Mouse (Mus musculus) liver, embryonic 15.5 days (tissue): ENCODE data around the gene 2310030G06Rik. TPM values are rescaled to one million over a fixed set of nuclear protein-coding genes. Genes with fewer than 3 reads are reported as not detected.

Source experiments
- ATAC-seq: fragments of 200-750 bp; cut with Nextera tagmentation; 2 replicates; pipeline ENCODE4 v1.8.0; 2017; ENCODE audit warnings: moderate number of reproducible peaks, mild to moderate bottlenecking, moderate library complexity; ENCODE audit not compliant: insufficient read depth
- H3K27ac ChIP-seq: fragments of 300-500 bp; sonication (generic); replicated peaks from 2 replicates; pipeline ENCODE4 v1.5.1; 2015; ENCODE audit warnings: mild to moderate bottlenecking, inconsistent platforms
- H3K27me3 ChIP-seq: fragments of 300-500 bp; sonication (generic); 2 replicates; pipeline ENCODE4 v1.6.1; 2015; ENCODE audit warnings: mild to moderate bottlenecking, inconsistent platforms
- H3K36me3 ChIP-seq: fragments of 300-500 bp; sonication (generic); replicated peaks from 2 replicates; pipeline ENCODE4 v1.6.1; 2015; ENCODE audit warnings: moderate library complexity, mild to moderate bottlenecking, inconsistent platforms
- H3K4me1 ChIP-seq: fragments of 300-500 bp; sonication (generic); replicated peaks from 2 replicates; pipeline ENCODE4 v1.6.1; 2015; ENCODE audit warnings: inconsistent platforms
- H3K4me2 ChIP-seq: fragments of 300-500 bp; sonication (generic); 2 replicates; pipeline ENCODE4 v1.6.1; 2015; ENCODE audit warnings: moderate library complexity, mild to moderate bottlenecking, inconsistent platforms
- H3K4me3 ChIP-seq: fragments of 300-500 bp; sonication (generic); replicated peaks from 2 replicates; pipeline ENCODE4 v1.5.1; 2015; ENCODE audit warnings: mild to moderate bottlenecking, inconsistent platforms
- H3K9ac ChIP-seq: fragments of 300-500 bp; sonication (generic); 2 replicates; pipeline ENCODE4 v1.6.1; 2015; ENCODE audit warnings: moderate library complexity, mild to moderate bottlenecking, inconsistent platforms
- H3K9me3 ChIP-seq: fragments of 300-500 bp; sonication (generic); replicated peaks from 2 replicates; pipeline ENCODE4 v1.6.1; 2016; ENCODE audit warnings: inconsistent platforms
- WGBS: fragments of 180-500 bp; shearing (Covaris S2); methylation state at CpG from one replicate; pipeline ENCODE4 v1.1.7; 2015; ENCODE audit warnings: mixed read lengths; ENCODE audit not compliant: insufficient replicate concordance; 5-methylcytosine and 5-hydroxymethylcytosine counted together
- polyA plus RNA-seq: library from polyadenylated mRNA; unstranded; fragments of >200 nt; fragmentation: Nextera tagmentation; extraction: Ambion mirVana; gene quantifications from 2 replicates; pipeline ENCODE4 v1.2.1, GENCODE M21; 2015

2310030G06Rik gene
- polyA plus RNA-seq: 3.9 and 4.1 TPM in 2 replicates

DNA sequence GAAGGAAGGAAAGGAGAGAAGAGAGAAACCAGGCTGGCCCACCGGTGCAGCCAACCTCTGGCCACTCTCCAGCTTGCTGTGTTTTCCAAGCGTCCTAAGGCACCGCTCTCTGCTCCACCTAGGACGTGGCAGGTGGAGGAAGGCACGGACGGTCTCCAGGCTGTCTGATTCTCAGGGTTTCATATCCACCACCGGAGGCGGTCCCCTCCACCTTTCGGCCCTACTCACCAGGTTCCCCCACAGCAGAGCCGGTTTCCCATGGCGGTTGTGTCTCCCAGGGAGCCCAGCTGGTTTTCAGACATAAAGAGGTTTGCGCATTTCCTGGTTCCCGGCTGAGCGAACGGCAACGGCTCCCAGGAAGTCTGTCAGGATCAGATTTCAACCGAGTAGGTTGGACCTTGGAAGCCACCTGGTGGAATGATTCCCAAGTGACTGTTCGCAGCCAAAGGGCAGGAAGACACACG is at the start of gene 2310030G06Rik:
TSS of gene 2310030G06Rik (minus strand) at position 323 of the 464 bp plus-strand sequence.
- Histone ChIP-seq H3K9ac (no peak within 1 kb of the TSS), H3K9me3 (no peaks in the 10 kb centered on the region), H3K4me1 (no peaks in the 10 kb centered on the region), H3K27ac (peak within 1 kb of the TSS; percentile 76), H3K36me3 (no peaks in the 10 kb centered on the region), H3K4me3 (peak within 1 kb of the TSS; percentile 48), H3K27me3 (peaks cover 22% of the 10 kb centered on the region), H3K4me2 (peak within 1 kb of the TSS; percentile 50)
- ATAC-seq: peak; percentile 57
- WGBS: 11% methylated on average over 19 of the region's 19 CpGs

DNA sequence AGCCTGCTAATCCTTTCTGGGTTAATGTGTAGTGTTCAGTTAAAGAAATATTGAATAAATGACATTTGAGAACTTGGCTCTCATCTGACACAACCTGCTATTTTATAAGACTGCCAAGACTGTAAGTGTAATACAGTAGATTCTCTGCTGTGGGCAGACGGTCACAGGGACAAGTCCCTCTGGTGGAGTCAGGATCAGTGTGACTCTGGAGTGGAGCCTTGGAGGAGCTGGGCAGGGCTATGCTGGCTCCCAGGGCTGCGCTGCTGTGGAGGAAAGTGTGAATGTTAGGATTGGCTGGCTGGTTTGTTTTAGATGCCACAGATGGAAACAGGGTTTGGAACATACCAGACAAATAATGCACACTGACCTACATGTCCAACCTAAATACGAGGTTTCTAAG is 48.9 kb upstream of the 2310030G06Rik start:
- no peaks in the 10 kb centered on the region for H3K27me3 ChIP-seq
- no peak overlapping the region for H3K9ac ChIP-seq
- no peak overlapping the region for H3K4me3 ChIP-seq
- no peak overlapping the region for H3K27ac ChIP-seq
- ATAC-seq: no peak
- 72% methylated on average over 3 of the region's 3 CpGs for WGBS
- no peaks in the 10 kb centered on the region for H3K9me3 ChIP-seq
- H3K36me3 ChIP-seq: peaks cover 36% of the 10 kb centered on the region
- no peak overlapping the region for H3K4me2 ChIP-seq
- no peaks in the 10 kb centered on the region for H3K4me1 ChIP-seq

DNA sequence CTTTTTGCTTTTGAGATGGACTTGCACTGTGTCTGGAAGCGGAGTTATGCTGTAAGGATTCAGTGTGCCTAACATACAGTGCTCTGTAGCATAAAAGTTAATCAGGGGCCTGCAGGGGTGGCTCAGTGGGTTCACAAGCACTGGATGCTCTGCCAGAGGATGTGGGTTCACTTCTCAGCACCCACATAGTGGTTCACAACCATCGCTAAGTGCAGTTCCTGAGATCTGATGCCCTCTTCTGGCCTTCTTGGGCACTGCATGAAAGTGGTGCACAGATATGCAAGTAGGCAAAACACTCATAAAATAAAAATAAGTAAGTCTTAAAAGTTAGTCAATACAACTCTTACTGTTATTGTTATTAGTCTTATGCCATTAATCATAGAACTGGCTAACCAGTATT is 35.8 kb upstream of the 2310030G06Rik start:
- Histone ChIP-seq H3K27me3 (no peaks in the 10 kb centered on the region), H3K4me3 (no peak overlapping the region), H3K9me3 (no peaks in the 10 kb centered on the region), H3K9ac (no peak overlapping the region), H3K27ac (no peak overlapping the region), H3K4me2 (no peak overlapping the region), H3K36me3 (peaks cover 68% of the 10 kb centered on the region), H3K4me1 (no peaks in the 10 kb centered on the region)
- WGBS: 65% methylated on average over 2 of the region's 2 CpGs
- no peak for ATAC-seq

DNA sequence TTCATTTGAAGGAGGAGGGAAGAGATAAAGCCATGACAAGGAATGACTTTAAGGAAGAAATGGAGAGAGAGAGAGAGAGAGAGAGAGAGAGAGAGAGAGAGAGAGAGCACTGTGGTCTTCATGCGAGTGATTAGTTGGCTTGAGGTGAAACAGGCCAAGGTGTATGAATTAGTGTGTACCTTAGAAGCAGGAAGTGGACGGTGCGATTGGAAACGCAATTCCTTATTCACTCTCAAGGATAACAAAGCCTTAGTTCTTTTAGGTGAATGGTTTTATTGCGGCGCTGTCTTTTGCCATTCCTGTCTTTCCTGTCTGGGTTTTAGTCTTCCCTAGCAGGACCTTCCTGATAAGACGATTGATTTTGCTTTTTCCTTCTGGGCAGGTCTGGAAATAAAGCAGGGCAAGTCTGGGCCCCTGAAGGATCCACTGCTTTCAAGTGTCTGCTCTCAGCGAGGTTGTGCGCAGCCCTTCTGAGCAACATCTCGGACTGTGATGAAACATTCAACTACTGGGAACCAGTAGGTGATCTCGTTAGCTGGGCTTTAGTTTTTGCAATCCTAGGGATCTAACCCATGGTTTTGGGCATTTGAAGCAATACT is 29.9 kb upstream of the 2310030G06Rik start:
- Histone ChIP-seq H3K4me2 (peak overlapping the region; percentile 92), H3K27ac (no peak overlapping the region; the same call in 1 of the 2 replicates), H3K36me3 (peaks cover 37% of the 10 kb centered on the region), H3K4me1 (peaks cover 40% of the 10 kb centered on the region), H3K4me3 (peak overlapping the region; percentile 88), H3K27me3 (no peaks in the 10 kb centered on the region), H3K9me3 (no peaks in the 10 kb centered on the region), H3K9ac (peak overlapping the region; percentile 92)
- ATAC-seq: no peak
- 49% methylated on average over 11 of the region's 11 CpGs for WGBS

GRCm38 (mm10) chr9:50775662-50776126 is 29.4 kb upstream of the 2310030G06Rik start:
- Histone ChIP-seq H3K4me2 (peak overlapping the region; percentile 92), H3K27me3 (no peaks in the 10 kb centered on the region), H3K9ac (peak overlapping the region; percentile 92), H3K9me3 (no peaks in the 10 kb centered on the region), H3K4me1 (peaks cover 40% of the 10 kb centered on the region), H3K36me3 (peaks cover 31% of the 10 kb centered on the region), H3K27ac (peak overlapping the region; percentile 78), H3K4me3 (peak overlapping the region; percentile 88)
- ATAC-seq: peak; percentile 45
- WGBS: under 1% methylated on average over 30 of the region's 30 CpGs

DNA sequence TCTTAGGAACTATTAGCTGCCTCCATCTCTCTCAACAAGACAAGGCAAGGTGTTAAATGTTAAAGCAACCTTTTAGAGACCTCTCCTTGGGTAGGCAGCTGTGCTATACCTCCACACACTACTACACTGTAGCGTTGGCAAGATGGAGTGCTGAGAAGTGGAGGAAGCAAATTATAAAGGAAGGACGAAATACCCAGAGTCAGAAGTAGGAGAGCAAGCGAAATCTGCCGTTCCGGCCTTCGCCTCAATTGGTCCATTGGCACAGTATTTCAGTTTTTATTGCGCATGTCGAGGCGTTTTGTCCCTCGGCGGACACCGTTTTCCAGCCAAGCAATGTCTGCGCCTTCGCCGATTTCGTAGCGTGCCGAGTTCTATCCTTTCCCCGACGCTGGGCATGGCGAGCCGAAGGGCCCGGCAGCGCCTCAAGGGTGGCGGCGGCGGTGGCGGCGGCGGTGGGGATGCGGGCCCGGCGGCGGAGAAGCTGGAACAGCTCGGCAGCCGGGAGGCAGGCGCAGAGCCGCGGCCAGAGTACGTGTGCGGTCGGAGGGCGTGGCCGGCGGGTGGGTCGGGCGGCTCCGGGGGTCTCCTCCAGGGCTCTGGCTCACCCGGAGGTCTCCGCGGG is 28.8 kb upstream of the 2310030G06Rik start, which contains the start of the genes Alg9 and 1110032A03Rik:
TSS of gene Alg9 (plus strand) at position 29 of the 622 bp plus-strand sequence.
TSS of gene 1110032A03Rik (minus strand) at position 530 of the 622 bp plus-strand sequence.
- Histone ChIP-seq H3K9ac (peak within 1 kb of the TSS; percentile 92), H3K27ac (peak within 1 kb of the TSS; percentile 78), H3K27me3 (no peaks in the 10 kb centered on the region), H3K36me3 (peaks cover 25% of the 10 kb centered on the region), H3K4me1 (peaks cover 40% of the 10 kb centered on the region), H3K9me3 (no peaks in the 10 kb centered on the region), H3K4me3 (peak within 1 kb of the TSS; percentile 88), H3K4me2 (peak within 1 kb of the TSS; percentile 92)
- ATAC-seq: peak; percentile 72
- 1% methylated on average over 50 of the region's 51 CpGs for whole genome bisulfite sequencing

DNA sequence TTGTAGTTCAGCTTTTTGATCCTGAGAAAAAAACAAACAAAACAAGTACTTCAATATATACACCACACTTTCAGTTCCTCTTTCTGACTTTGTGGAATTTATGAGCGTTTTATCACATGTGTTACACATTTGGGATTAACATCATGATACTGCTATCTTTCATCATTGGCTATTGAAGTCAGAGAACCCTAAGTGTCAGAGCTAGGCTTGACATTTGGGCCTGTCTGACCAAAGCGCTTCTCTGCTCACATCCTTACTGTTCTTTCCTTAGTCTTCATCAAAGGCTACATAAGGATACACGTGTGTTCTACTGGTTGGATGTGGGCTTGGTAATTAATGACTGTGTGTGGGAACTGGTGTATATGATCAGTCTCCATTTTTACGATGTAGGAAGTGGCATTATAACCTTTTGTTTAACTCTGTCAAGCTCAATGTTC is 27.7 kb upstream of the 2310030G06Rik start:
- H3K9ac ChIP-seq: no peak overlapping the region

GRCm38 (mm10) chr9:50770011-50770410 is 23.7 kb upstream of the 2310030G06Rik start:
- ATAC-seq: no peak
- peaks cover 12% of the 10 kb centered on the region for H3K36me3 ChIP-seq
- H3K4me1 ChIP-seq: peaks cover 51% of the 10 kb centered on the region
- H3K27me3 ChIP-seq: no peaks in the 10 kb centered on the region
- no peaks in the 10 kb centered on the region for H3K9me3 ChIP-seq
- no peak overlapping the region for H3K4me2 ChIP-seq
- no peak overlapping the region for H3K9ac ChIP-seq
- 73% methylated on average over 2 of the region's 2 CpGs for WGBS
- peak overlapping the region; percentile 19; the same call in 1 of the 2 replicates for H3K27ac ChIP-seq
- H3K4me3 ChIP-seq: no peak overlapping the region

More for the DNA sequence above, 27.7 kb upstream of the 2310030G06Rik start:
- Histone ChIP-seq H3K4me2 (peak overlapping the region; percentile 92), H3K27ac (peak overlapping the region; percentile 55), H3K4me1 (peaks cover 50% of the 10 kb centered on the region), H3K9me3 (no peaks in the 10 kb centered on the region), H3K4me3 (peak overlapping the region; percentile 88; the same call in 1 of the 2 replicates), H3K27me3 (no peaks in the 10 kb centered on the region), H3K36me3 (peaks cover 16% of the 10 kb centered on the region)
- 43% methylated on average over 4 of the region's 4 CpGs for WGBS
- ATAC-seq: no peak

- WGBS: 3% methylated on average over 59 of the region's 59 CpGs
- ATAC-seq: peak; percentile 97
- H3K27me3 ChIP-seq: no peaks in the 10 kb centered on the region
- H3K4me2 ChIP-seq: peak within 1 kb of the TSS; percentile 85
- peaks cover 12% of the 10 kb centered on the region for H3K36me3 ChIP-seq
- H3K4me1 ChIP-seq: peaks cover 35% of the 10 kb centered on the region
- H3K9ac ChIP-seq: peak within 1 kb of the TSS; percentile 78
- H3K9me3 ChIP-seq: no peaks in the 10 kb centered on the region
- H3K27ac ChIP-seq: peak within 1 kb of the TSS; percentile 96
- peak within 1 kb of the TSS; percentile 83 for H3K4me3 ChIP-seq
Observed at GRCm38 (mm10) chr9:50768107-50769002, 22.0 kb upstream of the 2310030G06Rik start, which contains the start of gene Fdxacb1. Gene Fdxacb1, plus strand, starts transcription at chr9:50768236.

DNA sequence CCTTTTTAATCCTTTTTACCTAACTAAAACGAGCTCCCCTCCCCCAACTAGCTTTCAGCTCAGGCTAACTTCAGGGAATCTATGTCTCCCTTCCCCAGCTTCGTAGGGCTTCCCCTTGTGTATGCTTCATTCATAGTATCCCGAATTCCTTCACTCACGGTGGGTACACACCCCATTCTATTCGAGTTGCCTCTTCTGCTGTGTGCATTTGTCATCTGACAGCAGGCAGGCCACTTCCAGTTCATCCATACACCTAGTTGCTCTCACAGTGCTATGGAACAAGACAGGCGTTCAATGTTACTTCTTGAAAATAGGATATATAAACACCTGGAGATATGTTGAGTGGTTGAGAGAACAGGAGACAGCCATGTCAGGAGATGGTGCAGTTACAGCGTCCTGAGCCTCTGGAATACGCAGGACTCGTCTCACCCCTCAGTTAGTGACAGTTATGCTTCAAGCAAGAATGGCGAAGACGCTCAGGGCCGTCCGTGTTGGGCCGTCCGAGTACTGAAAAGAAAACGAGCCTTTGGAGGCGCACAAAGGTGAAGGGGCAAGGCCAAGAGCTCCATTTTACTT is 21.3 kb upstream of the 2310030G06Rik start:
- peak overlapping the region; percentile 85 for H3K4me2 ChIP-seq
- WGBS: 5% methylated on average over 17 of the region's 17 CpGs
- peaks cover 10% of the 10 kb centered on the region for H3K36me3 ChIP-seq
- peaks cover 28% of the 10 kb centered on the region for H3K4me1 ChIP-seq
- H3K9me3 ChIP-seq: no peaks in the 10 kb centered on the region
- peak overlapping the region; percentile 83 for H3K4me3 ChIP-seq
- H3K27ac ChIP-seq: peak overlapping the region; percentile 96
- H3K9ac ChIP-seq: peak overlapping the region; percentile 78
- H3K27me3 ChIP-seq: no peaks in the 10 kb centered on the region
- ATAC-seq: peak; percentile 9
